Mouse (Mus musculus) liver, embryonic 14.5 days (tissue): Measurements from ENCODE around the gene Ghdc. TPM values are rescaled to one million over a fixed set of nuclear protein-coding genes. Genes with fewer than 3 reads are reported as not detected.

ENCODE experiments used
- ATAC-seq: fragments of 200-750 bp; cut with Nextera tagmentation; 2 replicates; pipeline ENCODE4 v1.8.0; 2017; ENCODE audit warnings: moderate number of reproducible peaks, mild to moderate bottlenecking, moderate library complexity; ENCODE audit not compliant: insufficient read depth
- DNase-seq, 3 experiments: peaks; one replicate each; pipeline ENCODE4 v3.0.0-alpha.2; 2012 to 2013; ENCODE audit warnings: low read depth in 3 of 3, low spot score in 3 of 3
- H3K27ac ChIP-seq: fragments of 300-500 bp; sonication (generic); 2 replicates; pipeline ENCODE4 v1.5.1; 2014; ENCODE audit warnings: moderate library complexity, mild to moderate bottlenecking, control low read depth, inconsistent platforms
- H3K27me3 ChIP-seq: fragments of 300-500 bp; sonication (generic); 2 replicates; pipeline ENCODE4 v1.6.1; 2014; ENCODE audit warnings: mild to moderate bottlenecking, low read length, moderate library complexity; ENCODE audit not compliant: control insufficient read depth, insufficient read depth
- H3K36me3 ChIP-seq: fragments of 300-500 bp; sonication (generic); replicated peaks from 2 replicates; pipeline ENCODE4 v1.6.1; 2014; ENCODE audit warnings: low read depth; ENCODE audit not compliant: control insufficient read depth, insufficient read depth
- H3K4me1 ChIP-seq, 2 experiments: fragments of 200-500 bp in 1 of 2; fragments of 300-500 bp in 1 of 2; sonication (generic) in 1 of 2; replicated peaks; 2 replicates each; pipeline ENCODE4 v1.6.1; 2012 to 2014; ENCODE audit warnings: antibody characterized with exemption in 1 of 2, inconsistent platforms in 1 of 2, low read length in 1 of 2; ENCODE audit not compliant: control insufficient read depth in 2 of 2, insufficient read depth in 2 of 2
- H3K4me2 ChIP-seq: fragments of 300-500 bp; sonication (generic); 2 replicates; pipeline ENCODE4 v1.6.1; 2014; ENCODE audit warnings: low read depth, mild to moderate bottlenecking, control low read depth, moderate library complexity
- H3K4me3 ChIP-seq, 2 experiments: fragments of 200-500 bp in 1 of 2; fragments of 300-500 bp in 1 of 2; sonication (generic) in 1 of 2; 2 replicates each; pipeline ENCODE4 v1.5.1; 2012 to 2014; ENCODE audit warnings: low read depth in 2 of 2, low read length in 2 of 2, mild to moderate bottlenecking in 2 of 2, control low read depth in 1 of 2, inconsistent platforms in 1 of 2, moderate library complexity in 1 of 2; ENCODE audit not compliant: insufficient read depth in 1 of 2
- H3K9ac ChIP-seq: fragments of 300-500 bp; sonication (generic); replicated peaks from 2 replicates; pipeline ENCODE4 v1.6.1; 2014; ENCODE audit warnings: mild to moderate bottlenecking, control low read depth, moderate library complexity
- H3K9me3 ChIP-seq: fragments of 300-500 bp; sonication (generic); 2 replicates; pipeline ENCODE4 v1.6.1; 2016; ENCODE audit warnings: low read length, mixed read lengths; ENCODE audit not compliant: control insufficient read depth
- CTCF ChIP-seq: IDR thresholded peaks from 2 replicates; pipeline ENCODE4 v1.5.1; 2016; ENCODE audit warnings: antibody characterized with exemption, low read depth, control low read depth
- EP300 ChIP-seq: IDR thresholded peaks from 2 replicates; pipeline ENCODE4 v1.6.1; 2016; ENCODE audit warnings: antibody characterized with exemption, low read depth
- WGBS: fragments of 180-500 bp; shearing (Covaris S2); extraction: QIAGEN DNeasy Blood & Tissue Kit; methylation state at CpG from one replicate; pipeline ENCODE4 v1.1.7; 2014; ENCODE audit not compliant: insufficient replicate concordance; 5-methylcytosine and 5-hydroxymethylcytosine counted together
- polyA plus RNA-seq, 2 experiments: library from polyadenylated mRNA; depleted of rRNA in 1 of 2; stranded (reverse) in 1 of 2; unstranded in 1 of 2; fragments of >200 nt; fragmentation: Nextera tagmentation in 1 of 2; extraction: Ambion mirVana in 1 of 2; gene quantifications; 2 replicates each; pipeline versions ENCODE4 v1.2.1 to v1.2.3; 2012 to 2014

Ghdc gene
- polyA plus RNA-seq, 2 experiments, result 0.76 to 2.3 TPM

- Histone ChIP-seq H3K4me3 (no peak overlapping the region), H3K9me3 (no peaks in the 10 kb centered on the region), H3K27me3 (no peaks in the 10 kb centered on the region), H3K4me2 (no peak overlapping the region), H3K4me1 (peaks cover 0 to 2% of the 10 kb centered on the region in 2 experiments; a peak in 1 of 4 replicates), H3K36me3 (peaks cover 38% of the 10 kb centered on the region), H3K9ac (no peak overlapping the region), H3K27ac (no peak overlapping the region)
- 77% methylated on average over 8 of the region's 8 CpGs for WGBS
- ATAC-seq, result no peak
- TF ChIP-seq CTCF (no peak), EP300 (no peak)
- DNase-seq, result no peak
These were observed 13.5 kb upstream of the Ghdc start for GRCm38 (mm10) chr11:100784286-100784685.

GRCm38 (mm10) chr11:100782568-100782967 lies 11.8 kb upstream of the Ghdc start:
- no peak for TF ChIP-seq CTCF
- TF ChIP-seq EP300, result no peak
- peaks cover 0 to 2% of the 10 kb centered on the region in 2 experiments; a peak in 1 of 4 replicates for H3K4me1 ChIP-seq

GRCm38 (mm10) chr11:100781763-100782475 lies 11.2 kb upstream of the Ghdc start:
- H3K36me3 ChIP-seq, result peaks cover 30% of the 10 kb centered on the region
- H3K9ac ChIP-seq, result no peak overlapping the region
- TF ChIP-seq CTCF, result no peak
- no peak for TF ChIP-seq EP300
- 72% methylated on average over 15 of the region's 15 CpGs for WGBS
- no peak overlapping the region for H3K27ac ChIP-seq
- peaks cover 0 to 2% of the 10 kb centered on the region in 2 experiments; a peak in 1 of 4 replicates for H3K4me1 ChIP-seq
- no peak overlapping the region for H3K4me3 ChIP-seq
- H3K27me3 ChIP-seq, result no peaks in the 10 kb centered on the region
- ATAC-seq (no peak), DNase-seq (no peak)
- no peak overlapping the region for H3K4me2 ChIP-seq
- no peaks in the 10 kb centered on the region for H3K9me3 ChIP-seq

More at GRCm38 (mm10) chr11:100782568-100782967, 11.8 kb upstream of the Ghdc start:
- no peak overlapping the region for H3K9ac ChIP-seq
- no peak overlapping the region for H3K4me2 ChIP-seq
- no peak overlapping the region for H3K27ac ChIP-seq
- no peaks in the 10 kb centered on the region for H3K9me3 ChIP-seq
- no peak for ATAC-seq
- peaks cover 30% of the 10 kb centered on the region for H3K36me3 ChIP-seq
- 86% methylated on average over 13 of the region's 13 CpGs for WGBS
- H3K4me3 ChIP-seq, result no peak overlapping the region
- no peak for DNase-seq
- no peaks in the 10 kb centered on the region for H3K27me3 ChIP-seq

GRCm38 (mm10) chr11:100780247-100780646 lies 9.5 kb upstream of the Ghdc start:
- TF ChIP-seq CTCF (no peak), EP300 (no peak)
- DNase-seq, result no peak
- H3K9me3 ChIP-seq, result no peaks in the 10 kb centered on the region
- H3K27me3 ChIP-seq, result no peaks in the 10 kb centered on the region
- H3K4me1 ChIP-seq, result peaks cover 0 to 2% of the 10 kb centered on the region in 2 experiments; a peak in 1 of 4 replicates
- no peak overlapping the region for H3K4me3 ChIP-seq
- H3K36me3 ChIP-seq, result peaks cover 22% of the 10 kb centered on the region
- 73% methylated on average over 8 of the region's 8 CpGs for WGBS
- no peak overlapping the region for H3K27ac ChIP-seq
- H3K9ac ChIP-seq, result no peak overlapping the region
- H3K4me2 ChIP-seq, result no peak overlapping the region
- ATAC-seq, result no peak

- no peaks in the 10 kb centered on the region for H3K9me3 ChIP-seq
- peaks cover 16% of the 10 kb centered on the region for H3K36me3 ChIP-seq
- no peaks in the 10 kb centered on the region for H3K4me1 ChIP-seq
- H3K9ac ChIP-seq, result no peak overlapping the region
- H3K4me2 ChIP-seq, result no peak overlapping the region
- H3K4me3 ChIP-seq, result no peak overlapping the region
- TF ChIP-seq CTCF, result no peak
- TF ChIP-seq EP300, result no peak
- no peak overlapping the region for H3K27ac ChIP-seq
- no peaks in the 10 kb centered on the region for H3K27me3 ChIP-seq
- ATAC-seq, result no peak
- WGBS, result 41% methylated on average over 3 of the region's 3 CpGs
- no peak for DNase-seq
These were observed 7.3 kb upstream of the Ghdc start for GRCm38 (mm10) chr11:100778069-100778468.
